Mouse (Mus musculus) liver, embryonic 12.5 days (tissue): ENCODE measurements at regions not wholly inside any gene's neighbourhood (a gene's known extent, or its start where the extent isn't known, plus 50 kb on each side); places are given as distances from the start of the nearest gene placed in this dataset.

Source experiments
- ATAC-seq: fragments of 200-750 bp; cut with Nextera tagmentation; 2 replicates; pipeline ENCODE4 v1.8.0; 2017; ENCODE audit warnings: moderate number of reproducible peaks, mild to moderate bottlenecking, moderate library complexity
- H3K27ac ChIP-seq: fragments of 300-500 bp; sonication (generic); 2 replicates; pipeline ENCODE4 v1.5.1; 2016; ENCODE audit warnings: mild to moderate bottlenecking
- H3K27me3 ChIP-seq: fragments of 300-500 bp; sonication (generic); replicated peaks from 2 replicates; pipeline ENCODE4 v1.6.1; 2016; ENCODE audit warnings: mild to moderate bottlenecking, moderate library complexity
- H3K36me3 ChIP-seq: fragments of 300-500 bp; sonication (generic); 2 replicates; pipeline ENCODE4 v1.6.1; 2016; ENCODE audit warnings: mild to moderate bottlenecking, moderate library complexity
- H3K4me1 ChIP-seq: fragments of 300-500 bp; sonication (generic); 2 replicates; pipeline ENCODE4 v1.6.1; 2016
- H3K4me2 ChIP-seq: fragments of 300-500 bp; sonication (generic); 2 replicates; pipeline ENCODE4 v1.6.1; 2016; ENCODE audit warnings: mild to moderate bottlenecking, moderate library complexity
- H3K4me3 ChIP-seq: fragments of 300-500 bp; sonication (generic); 2 replicates; pipeline ENCODE4 v1.5.1; 2016; ENCODE audit warnings: mild to moderate bottlenecking, moderate library complexity
- H3K9ac ChIP-seq: fragments of 300-500 bp; sonication (generic); 2 replicates; pipeline ENCODE4 v1.6.1; 2016; ENCODE audit warnings: mild to moderate bottlenecking, moderate library complexity
- H3K9me3 ChIP-seq: fragments of 300-500 bp; sonication (generic); replicated peaks from 2 replicates; pipeline ENCODE4 v1.6.1; 2016; ENCODE audit warnings: mild to moderate bottlenecking, moderate library complexity
- WGBS: fragments of 180-500 bp; shearing (Covaris S2); methylation state at CpG from one replicate; pipeline ENCODE4 v1.1.7; 2016; ENCODE audit not compliant: insufficient replicate concordance; 5-methylcytosine and 5-hydroxymethylcytosine counted together

DNA sequence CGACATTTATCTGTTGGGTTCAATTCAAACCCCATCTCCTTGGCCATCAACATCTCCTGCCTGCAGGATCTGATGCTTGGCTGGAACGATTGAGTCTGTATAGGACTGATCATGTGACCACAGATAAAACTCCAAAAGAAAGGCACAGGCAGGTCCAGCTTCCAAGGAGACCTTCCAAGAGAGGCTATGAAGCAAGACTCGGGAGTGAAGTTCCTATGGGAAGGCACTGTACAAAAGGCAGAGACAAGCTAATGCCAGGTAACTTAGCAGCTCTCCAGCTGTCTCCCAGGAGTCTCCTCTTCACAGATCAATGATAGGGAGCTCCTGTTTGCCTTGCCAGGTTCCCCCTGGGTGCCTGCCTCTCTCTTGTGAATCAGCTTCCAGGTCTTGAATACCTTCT, 528.2 kb upstream of the Adamts16 start:
- Histone ChIP-seq H3K4me2 (no peak overlapping the region), H3K4me3 (no peak overlapping the region), H3K9me3 (no peaks in the 10 kb centered on the region), H3K4me1 (no peaks in the 10 kb centered on the region), H3K9ac (no peak overlapping the region), H3K27me3 (no peaks in the 10 kb centered on the region), H3K27ac (no peak overlapping the region), H3K36me3 (no peaks in the 10 kb centered on the region)
- WGBS, result 45% methylated on average over 3 of the region's 3 CpGs
- no peak for ATAC-seq

GRCm38 (mm10) chr13:71365261-71365660, 523.6 kb upstream of the Adamts16 start:
- H3K27me3 ChIP-seq, result no peaks in the 10 kb centered on the region
- no peaks in the 10 kb centered on the region for H3K4me1 ChIP-seq
- H3K36me3 ChIP-seq, result no peaks in the 10 kb centered on the region
- H3K9me3 ChIP-seq, result no peaks in the 10 kb centered on the region
- H3K4me2 ChIP-seq, result no peak overlapping the region
- WGBS, result 62% methylated on average over 3 of the region's 3 CpGs
- no peak for ATAC-seq
- H3K27ac ChIP-seq, result no peak overlapping the region
- no peak overlapping the region for H3K9ac ChIP-seq
- H3K4me3 ChIP-seq, result no peak overlapping the region

GRCm38 (mm10) chr13:71362311-71362710, 520.7 kb upstream of the Adamts16 start:
- Histone ChIP-seq H3K4me3 (no peak overlapping the region), H3K27me3 (no peaks in the 10 kb centered on the region), H3K27ac (no peak overlapping the region), H3K4me1 (no peaks in the 10 kb centered on the region), H3K9me3 (no peaks in the 10 kb centered on the region), H3K36me3 (no peaks in the 10 kb centered on the region), H3K4me2 (no peak overlapping the region), H3K9ac (no peak overlapping the region)
- 74% methylated on average over 5 of the region's 5 CpGs for WGBS
- ATAC-seq, result no peak

GRCm38 (mm10) chr13:71359112-71359511, 517.5 kb upstream of the Adamts16 start:
- no peak overlapping the region for H3K4me3 ChIP-seq
- H3K27me3 ChIP-seq, result no peaks in the 10 kb centered on the region
- H3K27ac ChIP-seq, result no peak overlapping the region
- no peak overlapping the region for H3K9ac ChIP-seq
- no peaks in the 10 kb centered on the region for H3K4me1 ChIP-seq
- no peak for ATAC-seq
- H3K36me3 ChIP-seq, result no peaks in the 10 kb centered on the region
- H3K9me3 ChIP-seq, result no peaks in the 10 kb centered on the region
- H3K4me2 ChIP-seq, result 0 out of 2 replicates have a peak overlapping the region, but pooled peaks have one; percentile 20
- 67% methylated on average over 11 of the region's 11 CpGs for WGBS

DNA sequence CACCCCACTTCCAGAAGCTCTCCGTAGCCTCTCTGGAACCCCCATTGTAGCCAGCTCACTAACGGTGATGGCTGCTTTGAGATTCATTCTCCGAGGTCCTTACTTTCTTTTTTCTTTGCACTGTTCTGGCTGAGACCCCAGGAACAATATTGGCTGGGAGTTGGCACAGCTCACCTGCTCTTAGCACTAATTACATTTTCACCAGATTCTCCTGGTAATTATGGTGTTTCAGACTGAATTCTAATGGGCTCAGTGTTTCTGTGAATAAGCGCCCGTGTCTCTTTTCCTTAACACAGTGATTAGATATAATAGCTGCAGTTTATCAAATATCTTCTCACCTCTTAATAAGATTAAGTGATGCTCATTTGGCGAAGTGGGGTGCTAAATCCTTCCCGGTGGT, 509.2 kb upstream of the Adamts16 start:
- Histone ChIP-seq H3K36me3 (no peaks in the 10 kb centered on the region), H3K27ac (no peak overlapping the region), H3K4me2 (no peak overlapping the region), H3K4me3 (no peak overlapping the region), H3K4me1 (no peaks in the 10 kb centered on the region), H3K9me3 (no peaks in the 10 kb centered on the region), H3K9ac (no peak overlapping the region), H3K27me3 (no peaks in the 10 kb centered on the region)
- ATAC-seq, result no peak
- WGBS, result 78% methylated on average over 7 of the region's 7 CpGs

GRCm38 (mm10) chr13:71342921-71343320, 501.3 kb upstream of the Adamts16 start:
- no peaks in the 10 kb centered on the region for H3K4me1 ChIP-seq
- no peaks in the 10 kb centered on the region for H3K9me3 ChIP-seq
- H3K4me3 ChIP-seq, result no peak overlapping the region
- WGBS, result 55% methylated on average over 1 of the region's 1 CpGs
- no peak for ATAC-seq
- H3K4me2 ChIP-seq, result no peak overlapping the region
- H3K27ac ChIP-seq, result no peak overlapping the region
- no peak overlapping the region for H3K9ac ChIP-seq
- no peaks in the 10 kb centered on the region for H3K36me3 ChIP-seq
- no peaks in the 10 kb centered on the region for H3K27me3 ChIP-seq

- Histone ChIP-seq H3K9me3 (no peaks in the 10 kb centered on the region), H3K4me2 (no peak overlapping the region), H3K27ac (no peak overlapping the region), H3K4me3 (no peak overlapping the region), H3K27me3 (no peaks in the 10 kb centered on the region), H3K36me3 (no peaks in the 10 kb centered on the region), H3K4me1 (no peaks in the 10 kb centered on the region), H3K9ac (no peak overlapping the region)
- ATAC-seq, result no peak
- 70% methylated on average over 6 of the region's 6 CpGs for WGBS
Measured at GRCm38 (mm10) chr13:71338700-71339099, 497.1 kb upstream of the Adamts16 start.

DNA sequence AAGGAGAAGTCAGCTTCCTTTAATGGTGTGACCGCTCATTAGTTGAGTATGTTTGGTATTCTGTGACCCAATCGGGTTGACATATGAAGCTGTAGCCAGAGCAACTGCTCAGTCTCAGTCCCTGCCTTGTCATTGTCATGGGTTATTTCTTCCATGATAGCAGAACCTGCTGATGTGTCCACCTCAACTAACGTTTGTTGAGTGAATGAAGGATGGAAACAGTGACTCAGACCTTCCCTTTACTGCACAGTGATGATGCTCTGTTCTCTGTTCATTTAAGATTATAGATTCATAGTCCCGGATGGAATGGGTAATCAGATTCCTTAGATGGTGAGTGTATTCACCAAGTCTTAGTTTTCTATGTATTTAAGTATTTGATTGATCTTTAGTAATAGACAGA, 493.3 kb upstream of the Adamts16 start:
- Histone ChIP-seq H3K9ac (no peak overlapping the region), H3K4me1 (no peaks in the 10 kb centered on the region), H3K9me3 (no peaks in the 10 kb centered on the region), H3K4me3 (no peak overlapping the region), H3K36me3 (no peaks in the 10 kb centered on the region), H3K27ac (no peak overlapping the region), H3K4me2 (no peak overlapping the region), H3K27me3 (no peaks in the 10 kb centered on the region)
- ATAC-seq, result no peak
- 65% methylated on average over 4 of the region's 4 CpGs for WGBS

- no peak for ATAC-seq
- no peaks in the 10 kb centered on the region for H3K9me3 ChIP-seq
- 74% methylated on average over 4 of the region's 4 CpGs for WGBS
- H3K4me1 ChIP-seq, result no peaks in the 10 kb centered on the region
- no peaks in the 10 kb centered on the region for H3K27me3 ChIP-seq
- H3K36me3 ChIP-seq, result no peaks in the 10 kb centered on the region
- no peak overlapping the region for H3K4me3 ChIP-seq
- no peak overlapping the region for H3K27ac ChIP-seq
- H3K4me2 ChIP-seq, result no peak overlapping the region
- H3K9ac ChIP-seq, result no peak overlapping the region
Measured at GRCm38 (mm10) chr13:71333146-71333545, 491.5 kb upstream of the Adamts16 start.

- no peaks in the 10 kb centered on the region for H3K36me3 ChIP-seq
- H3K4me2 ChIP-seq, result no peak overlapping the region
- ATAC-seq, result no peak
- H3K27me3 ChIP-seq, result no peaks in the 10 kb centered on the region
- H3K4me3 ChIP-seq, result no peak overlapping the region
- 24% methylated on average over 6 of the region's 6 CpGs for WGBS
- no peak overlapping the region for H3K27ac ChIP-seq
- H3K9me3 ChIP-seq, result no peaks in the 10 kb centered on the region
- no peak overlapping the region for H3K9ac ChIP-seq
- H3K4me1 ChIP-seq, result no peaks in the 10 kb centered on the region
Measured at GRCm38 (mm10) chr13:71330321-71330720, 488.7 kb upstream of the Adamts16 start.

- H3K4me1 ChIP-seq, result no peaks in the 10 kb centered on the region
- 47% methylated on average over 4 of the region's 4 CpGs for WGBS
- no peak overlapping the region for H3K9ac ChIP-seq
- no peaks in the 10 kb centered on the region for H3K9me3 ChIP-seq
- H3K36me3 ChIP-seq, result no peaks in the 10 kb centered on the region
- ATAC-seq, result no peak
- H3K27ac ChIP-seq, result no peak overlapping the region
- H3K4me2 ChIP-seq, result no peak overlapping the region
- H3K4me3 ChIP-seq, result no peak overlapping the region
- no peaks in the 10 kb centered on the region for H3K27me3 ChIP-seq
Measured at GRCm38 (mm10) chr13:71327802-71328753, 486.5 kb upstream of the Adamts16 start.

DNA sequence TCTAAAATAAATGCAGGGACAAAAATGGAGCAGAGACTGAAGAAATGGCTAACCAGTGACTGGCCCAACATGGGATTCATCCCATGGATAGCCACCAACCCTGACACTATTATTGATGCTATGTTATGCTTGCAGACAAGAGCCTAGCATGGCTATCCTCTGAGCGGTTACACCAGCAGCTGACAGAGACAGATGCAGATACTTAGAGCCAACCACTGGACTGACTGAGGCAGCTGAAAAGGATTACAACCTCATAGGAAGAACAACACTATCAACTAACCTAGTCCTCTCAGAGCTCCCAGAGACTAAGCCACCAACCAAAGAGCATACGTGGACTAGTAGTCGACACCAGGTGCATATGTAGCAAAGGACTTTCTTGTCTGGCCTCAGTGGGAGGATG, 478.9 kb upstream of the Adamts16 start:
- Histone ChIP-seq H3K27me3 (no peaks in the 10 kb centered on the region), H3K4me1 (no peaks in the 10 kb centered on the region), H3K4me3 (no peak overlapping the region), H3K9ac (no peak overlapping the region), H3K4me2 (no peak overlapping the region), H3K27ac (no peak overlapping the region), H3K36me3 (no peaks in the 10 kb centered on the region), H3K9me3 (no peaks in the 10 kb centered on the region)
- WGBS, result 71% methylated on average over 3 of the region's 3 CpGs
- ATAC-seq, result no peak

- H3K27ac ChIP-seq, result no peak overlapping the region
- H3K4me3 ChIP-seq, result no peak overlapping the region
- H3K4me2 ChIP-seq, result no peak overlapping the region
- no peak for ATAC-seq
- H3K27me3 ChIP-seq, result no peaks in the 10 kb centered on the region
- no peaks in the 10 kb centered on the region for H3K36me3 ChIP-seq
- no peak overlapping the region for H3K9ac ChIP-seq
- no peaks in the 10 kb centered on the region for H3K4me1 ChIP-seq
- H3K9me3 ChIP-seq, result no peaks in the 10 kb centered on the region
- WGBS, result 78% methylated on average over 4 of the region's 4 CpGs
Measured at GRCm38 (mm10) chr13:71303956-71304355, 462.3 kb upstream of the Adamts16 start.
